Mouse (Mus musculus) liver, embryonic 14.5 days (tissue): Measurements from ENCODE around the gene Csnk2a1.

Source experiments
- CTCF ChIP-seq: IDR thresholded peaks from 2 replicates; pipeline ENCODE4 v1.5.1; 2016; ENCODE audit warnings: antibody characterized with exemption, low read depth, control low read depth
- EP300 ChIP-seq: IDR thresholded peaks from 2 replicates; pipeline ENCODE4 v1.6.1; 2016; ENCODE audit warnings: antibody characterized with exemption, low read depth

DNA sequence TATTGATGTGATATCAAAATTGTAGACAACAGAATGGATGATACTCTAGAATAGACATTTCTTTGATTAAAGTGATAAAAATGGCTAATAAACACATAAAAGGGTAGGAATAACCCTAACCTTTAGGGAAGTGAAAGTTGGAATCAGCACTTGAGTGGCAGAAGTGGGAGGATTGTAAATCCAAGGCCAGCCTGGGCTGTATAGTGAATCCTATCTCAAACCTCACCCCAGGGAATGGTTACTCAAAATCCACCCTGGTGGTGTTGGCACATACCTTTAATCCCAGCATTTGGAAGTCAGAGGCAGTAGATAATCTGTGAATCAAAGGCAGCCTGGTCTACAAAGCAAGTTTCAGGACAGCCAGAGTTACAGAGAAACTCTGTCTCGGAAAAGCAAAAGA is 20.6 kb downstream of the Csnk2a1 start:
- TF ChIP-seq EP300 (no peak), CTCF (no peak)
